Mouse (Mus musculus): ENCODE results near the gene Rnf225. TPM values are rescaled to one million over a fixed set of nuclear protein-coding genes. Genes with fewer than 3 reads are reported as not detected.
"Not testable (repeated sequence)": the region's sequence is repeated elsewhere in the genome, so short reads cannot be mapped to it uniquely, and the experiment has no call there.

The Rnf225 gene
- total RNA-seq, 4 experiments from 2014 or later = 0.77 to 1.4 (median 0.92) TPM

DNA sequence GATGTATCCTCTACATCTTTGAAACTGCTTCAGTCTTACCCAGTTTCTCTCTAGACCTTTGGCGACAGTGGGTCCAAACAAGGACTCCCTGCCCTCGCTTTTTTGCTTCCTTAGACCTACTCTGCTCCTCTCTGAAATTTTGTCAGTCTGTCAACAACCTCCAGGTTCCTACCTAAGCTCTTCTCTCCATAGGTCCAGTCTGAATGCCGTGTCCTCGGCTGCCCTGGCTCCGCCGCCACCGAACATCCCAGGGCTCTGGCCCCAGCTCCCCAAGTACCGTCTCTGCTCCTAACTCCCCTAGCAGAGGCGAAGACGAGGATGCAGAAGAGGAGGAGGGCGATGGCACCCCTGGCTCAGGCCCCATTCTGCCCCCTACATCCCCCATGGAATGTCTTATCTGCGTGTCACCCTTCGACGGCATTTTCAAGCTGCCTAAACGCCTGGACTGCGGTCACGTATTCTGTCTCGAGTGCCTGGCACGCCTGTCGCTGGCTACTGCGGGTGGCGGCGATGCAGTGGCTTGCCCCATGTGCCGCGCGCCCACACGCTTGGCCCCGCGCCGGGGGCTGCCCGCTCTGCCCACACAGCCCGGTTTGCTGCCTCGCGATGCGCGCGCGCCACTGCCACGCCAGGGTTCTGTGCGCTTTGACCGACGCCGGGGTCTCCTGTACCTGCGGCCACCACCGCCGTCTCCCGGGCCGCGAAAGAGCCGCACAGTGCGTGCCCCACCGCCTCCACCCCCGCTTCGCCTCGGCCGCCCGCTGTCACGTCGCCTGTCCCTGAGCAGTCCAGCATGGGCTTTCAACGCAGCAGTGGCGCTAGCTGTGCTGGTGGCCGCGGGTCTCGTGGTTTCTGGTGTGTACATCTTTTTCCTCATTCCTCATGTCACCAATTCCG is 725 bp downstream of the Rnf225 start:
- DNase-seq (ENCODE audit: low spot score in 2 of 2) = no peak

DNA sequence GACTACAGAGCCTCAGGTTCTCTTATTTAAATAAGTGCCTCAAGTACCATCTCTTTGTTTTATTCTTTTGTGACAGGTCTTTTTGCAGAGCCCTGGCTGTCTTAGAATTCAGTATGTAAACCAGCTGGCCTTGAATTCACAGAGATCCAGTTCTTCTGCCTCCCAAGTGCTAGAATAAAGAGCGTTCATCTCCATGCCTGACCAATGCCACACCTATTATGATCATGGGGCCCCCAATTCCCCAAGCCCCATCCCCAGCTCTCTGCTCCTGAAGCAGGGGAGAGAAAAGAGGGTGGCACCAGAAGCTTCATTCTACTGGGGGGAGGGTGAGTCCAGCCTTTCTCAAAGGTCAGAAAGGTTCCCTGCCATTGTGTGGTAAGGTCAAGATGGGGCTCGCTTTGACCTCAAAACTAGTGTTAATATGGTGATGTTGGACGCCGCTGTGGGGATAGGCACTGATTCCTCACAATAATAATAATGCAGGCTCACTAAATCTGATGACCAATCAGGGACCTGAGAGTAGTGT is 6.5 kb downstream of the Rnf225 start:
- no peak for DNase-seq (ENCODE audit: low spot score in 2 of 2)

DNA sequence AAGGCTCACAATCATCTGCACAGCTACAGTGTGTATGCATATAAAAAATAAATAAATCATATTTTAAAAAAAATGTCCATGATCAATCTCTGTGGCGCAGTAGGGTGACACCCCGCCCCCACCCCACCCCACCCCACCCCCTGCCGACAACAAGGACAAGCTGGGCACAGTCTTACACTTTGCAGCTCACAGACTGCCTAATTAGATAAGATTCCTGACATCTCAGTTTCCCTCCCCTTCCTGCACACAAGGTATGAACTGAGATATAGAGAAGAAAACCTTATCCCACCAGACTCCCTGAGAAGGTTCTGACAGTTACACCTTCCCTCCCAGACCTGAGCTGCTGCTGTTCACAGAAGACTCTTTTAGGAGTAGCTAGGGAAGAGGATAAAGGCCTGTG is 7.6 kb downstream of the Rnf225 start:
- no peak for DNase-seq (ENCODE audit: low spot score in 2 of 2)

DNA sequence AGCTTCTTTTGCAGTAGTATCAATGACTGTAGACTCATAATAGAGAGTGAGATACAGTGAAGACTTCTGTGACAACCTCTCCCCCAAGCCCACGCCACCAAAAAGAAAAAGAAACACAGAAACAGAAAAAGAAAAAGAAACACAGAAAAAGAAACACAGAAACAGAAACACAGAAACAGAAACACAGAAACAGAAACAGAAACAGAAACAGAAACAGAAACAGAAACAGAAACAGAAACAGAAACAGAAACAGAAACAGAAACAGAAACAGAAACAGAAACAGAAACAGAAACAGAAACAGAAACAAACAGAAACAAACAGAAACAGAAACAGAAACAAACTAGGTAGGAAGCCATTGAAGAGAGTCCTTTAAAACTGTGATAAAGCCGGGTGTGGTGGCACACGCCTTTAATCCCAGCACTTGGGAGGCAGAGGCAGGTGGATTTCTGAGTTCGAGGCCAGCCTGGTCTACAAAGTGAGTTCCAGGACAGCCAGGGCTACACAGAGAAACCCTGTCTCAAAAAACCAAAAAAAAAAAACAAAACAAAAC is 10.1 kb downstream of the Rnf225 start:
- not testable (repeated sequence) for DNase-seq (ENCODE audit: low spot score in 2 of 2)

DNA sequence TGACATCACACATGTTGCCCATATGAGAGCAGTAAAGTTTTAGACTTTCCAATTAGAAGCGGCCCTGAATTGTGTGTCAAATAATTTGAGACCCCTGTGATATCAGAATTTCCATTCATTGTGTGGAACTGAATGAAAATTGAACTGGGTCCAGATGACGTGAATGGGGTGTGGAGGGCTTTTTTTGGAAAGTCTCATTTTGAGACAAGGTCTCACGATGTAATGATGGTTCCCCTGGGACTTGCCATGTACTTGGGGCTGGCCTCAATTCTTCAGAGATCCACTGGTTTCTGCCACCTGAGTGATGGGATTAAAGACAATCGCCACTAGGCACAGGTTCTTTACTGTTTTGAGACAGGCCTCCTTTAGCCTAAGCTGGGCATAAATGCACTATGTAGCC is 13.4 kb downstream of the Rnf225 start:
- no peak for DNase-seq (ENCODE audit: low spot score in 2 of 2)

DNA sequence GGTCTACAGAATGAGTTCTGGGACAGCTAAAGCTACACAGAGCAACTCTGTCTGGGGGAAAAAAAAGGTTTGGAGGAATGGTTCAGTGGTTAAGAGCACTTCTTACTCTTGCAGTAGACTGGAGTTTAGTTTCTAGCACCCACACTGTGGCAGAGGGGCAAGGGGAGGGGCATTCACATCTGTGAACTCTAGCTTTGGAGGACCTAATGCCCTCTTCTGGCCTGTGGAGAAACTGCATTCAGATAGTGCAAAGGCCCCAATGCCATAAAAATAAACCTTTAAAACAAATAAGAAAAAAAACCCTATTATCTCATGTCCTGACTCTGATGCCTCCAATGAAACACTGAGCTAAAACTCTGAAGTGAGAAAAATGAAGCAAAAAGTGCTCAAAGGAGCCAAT is 16.3 kb downstream of the Rnf225 start:
- no peak for DNase-seq (ENCODE audit: low spot score in 2 of 2)

DNA sequence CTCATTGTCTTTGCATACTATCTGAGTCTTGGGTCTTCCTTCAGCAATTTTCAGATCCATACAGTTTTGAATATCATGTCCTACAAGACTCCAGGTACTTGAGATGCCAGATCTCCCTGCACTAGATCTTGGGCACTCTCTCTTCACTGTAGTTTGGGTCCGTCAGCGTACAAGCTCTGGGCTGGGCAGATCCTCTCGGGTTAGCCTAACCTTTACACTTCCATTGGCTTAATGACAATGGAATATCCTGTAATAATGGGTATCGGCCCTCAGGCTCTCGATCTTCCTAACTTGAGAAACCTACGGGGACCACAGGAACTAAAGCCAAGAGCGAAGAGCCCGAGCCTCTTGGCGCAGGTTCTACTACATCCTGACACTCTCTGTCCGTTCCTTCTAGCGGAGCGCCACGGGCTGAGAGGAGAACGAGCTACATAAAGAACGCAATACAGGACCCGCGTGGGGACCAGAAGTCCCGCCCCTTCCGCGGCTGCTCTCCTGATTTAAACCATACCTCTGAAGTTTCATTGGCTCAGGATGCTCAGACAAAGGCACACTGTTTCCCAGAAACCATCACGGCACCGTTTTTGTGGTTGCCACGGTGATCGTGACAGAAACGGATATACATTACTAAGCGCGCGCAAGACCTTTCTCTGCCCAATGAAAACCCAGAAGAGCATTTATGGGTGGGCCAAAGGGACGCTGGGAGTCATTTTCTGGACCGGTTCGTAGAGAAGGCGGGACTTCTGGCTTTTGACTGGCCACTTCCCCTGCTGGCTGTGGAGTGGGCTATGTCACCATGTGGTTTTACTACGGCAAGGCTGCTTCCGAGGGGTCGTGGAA is 22.0 kb downstream of the Rnf225 start:
- peak; percentile 97 to 98 for DNase-seq (ENCODE audit: low spot score in 2 of 2)

DNA sequence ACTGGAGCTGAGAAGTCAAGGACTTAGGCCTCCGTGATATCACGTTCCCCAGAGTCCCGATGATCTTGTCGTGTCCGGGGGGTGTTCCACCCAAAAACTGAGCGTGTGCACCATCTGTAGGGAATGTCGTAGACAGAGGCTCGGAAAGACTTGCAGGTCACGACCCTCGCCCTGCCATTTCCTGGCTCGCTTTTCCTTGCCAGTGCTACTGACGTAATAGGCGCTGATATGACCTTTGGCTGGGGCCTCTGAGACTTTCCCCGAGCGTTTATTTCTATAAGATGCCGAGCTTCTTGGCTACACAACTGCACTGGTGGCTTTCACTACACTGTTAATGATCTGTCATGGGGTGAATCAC is 22.6 kb downstream of the Rnf225 start:
- DNase-seq (ENCODE audit: low spot score in 2 of 2) = no peak

DNA sequence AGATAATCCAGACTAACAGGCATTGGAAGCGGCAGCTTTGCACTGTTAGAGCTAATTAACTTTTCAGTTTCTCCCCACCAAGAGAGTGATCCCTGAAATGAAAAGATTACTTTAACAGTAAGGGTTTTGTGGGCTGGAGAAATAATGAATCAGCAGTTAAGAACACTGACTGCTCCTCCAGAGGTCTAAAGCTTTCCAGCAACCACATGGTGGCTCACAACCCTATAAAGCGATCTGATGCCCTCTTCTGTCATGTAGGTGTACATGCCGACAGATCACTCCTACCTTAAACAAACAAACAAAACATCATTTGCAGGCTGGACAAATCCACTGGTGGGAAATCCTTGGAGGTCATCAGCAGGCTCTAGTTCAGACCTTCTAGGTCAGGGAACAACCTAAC is 27.7 kb downstream of the Rnf225 start:
- no peak for DNase-seq (ENCODE audit: low spot score in 2 of 2)

DNA sequence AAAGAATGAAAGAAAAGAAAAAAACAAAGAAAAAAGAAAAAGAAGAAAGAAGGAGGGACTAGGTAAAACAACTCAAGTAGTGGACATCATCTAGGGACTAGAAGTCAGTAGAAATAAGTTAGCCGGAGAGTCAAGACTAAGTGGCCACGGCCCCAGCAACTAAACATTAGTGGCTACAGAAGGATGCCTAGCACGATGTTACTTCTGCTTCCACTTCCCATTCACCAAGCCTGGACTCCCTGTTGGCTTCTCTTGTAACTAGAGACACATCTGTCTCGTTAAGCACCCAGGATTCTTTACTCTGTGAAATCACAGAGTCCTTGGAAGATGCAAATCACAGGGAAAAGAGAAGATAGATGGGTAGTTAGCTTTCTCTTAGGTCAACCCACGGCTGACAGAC is 30.3 kb downstream of the Rnf225 start:
- DNase-seq (ENCODE audit: low spot score in 2 of 2) = no peak

DNA sequence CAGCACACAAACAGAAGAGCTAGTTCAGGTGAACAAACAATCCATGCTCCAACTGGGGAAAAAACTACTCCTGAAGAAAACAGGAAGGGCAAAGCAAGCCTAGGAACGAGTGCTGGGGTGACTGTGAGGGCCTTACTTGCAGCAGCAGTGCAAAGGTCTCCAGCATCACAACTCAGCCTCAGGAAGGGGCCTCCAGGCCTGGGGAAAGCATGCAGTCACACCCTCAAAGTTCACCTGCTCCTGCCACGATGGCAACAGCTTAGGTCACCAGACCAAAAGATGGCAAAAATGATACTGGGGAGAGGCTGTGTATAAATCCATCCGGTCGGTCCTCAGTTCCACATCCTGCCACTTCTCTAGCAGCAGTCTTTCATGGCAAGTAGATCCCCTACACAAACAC is 31.7 kb downstream of the Rnf225 start:
- no peak for DNase-seq (ENCODE audit: low spot score in 2 of 2)

DNA sequence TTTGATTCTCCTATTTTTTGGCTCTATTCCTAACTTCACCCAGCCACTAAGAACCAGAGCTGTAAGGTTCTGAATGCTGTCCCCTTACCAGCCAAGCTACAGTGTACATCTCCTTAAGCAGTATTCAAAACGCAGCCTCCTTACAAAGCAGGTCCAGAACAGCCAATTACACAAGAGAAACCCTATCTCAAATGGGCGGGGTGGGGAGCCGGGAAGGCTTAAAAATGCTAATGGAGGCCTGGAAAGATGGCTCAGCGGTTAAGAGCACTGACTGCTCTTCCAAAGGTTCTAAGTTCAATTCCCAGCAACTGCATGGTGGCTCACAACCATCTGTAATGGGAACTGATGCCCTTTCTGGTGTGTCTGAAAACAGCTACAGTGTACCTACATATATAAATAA is 32.5 kb downstream of the Rnf225 start:
- DNase-seq (ENCODE audit: low spot score in 2 of 2) = no peak

DNA sequence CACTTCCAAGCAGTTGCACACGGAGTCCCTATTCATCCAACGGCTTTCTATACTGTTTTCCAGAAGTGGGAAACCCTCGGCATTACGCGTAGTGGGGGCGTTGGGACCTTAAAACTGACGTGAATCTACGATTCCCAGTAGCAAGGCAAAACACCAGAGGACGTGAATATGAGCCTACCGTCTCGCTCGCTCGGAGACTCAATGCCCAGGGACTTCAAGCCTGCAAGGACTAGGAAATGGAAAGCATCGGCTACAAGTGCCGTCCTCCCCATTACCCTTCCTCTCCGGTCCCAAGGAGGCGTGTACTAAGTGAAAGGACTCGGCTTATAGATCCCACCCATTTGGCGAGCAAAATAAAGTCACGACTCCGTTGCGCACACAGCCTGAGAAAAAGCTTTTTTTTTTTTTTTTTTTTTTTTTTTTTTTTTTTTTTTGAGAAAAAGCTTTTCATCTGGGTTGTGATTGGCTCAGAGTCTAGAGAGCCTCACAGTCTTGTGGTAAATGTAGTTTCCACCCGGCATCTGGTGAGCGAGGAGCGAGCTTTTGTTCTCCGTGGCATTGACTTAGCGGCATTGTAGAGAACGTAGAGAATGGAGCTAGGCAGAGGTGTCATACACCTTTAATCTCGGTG is 34.4 kb downstream of the Rnf225 start:
- peak; percentile 39 to 49 for DNase-seq (ENCODE audit: low spot score in 2 of 2)

DNA sequence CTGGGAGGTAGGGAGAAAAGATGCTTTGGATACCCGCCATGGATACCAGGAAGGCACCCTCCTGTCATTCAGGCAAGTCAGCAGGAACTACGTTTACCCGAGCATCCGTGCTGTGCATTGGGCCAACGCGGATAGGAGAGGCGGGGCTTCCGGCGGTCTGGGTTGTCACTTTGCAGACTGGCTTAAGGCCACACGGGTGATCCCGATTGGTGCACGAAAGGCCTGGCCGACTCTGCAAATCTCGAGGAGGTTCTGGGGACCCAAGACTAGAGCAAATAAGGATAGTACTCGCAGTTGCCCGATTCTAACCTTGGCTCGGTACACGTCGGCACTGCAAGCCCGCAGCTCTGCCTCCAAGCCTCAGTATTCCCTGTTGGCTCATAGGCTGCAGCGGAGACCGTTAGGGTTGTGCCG is 38.5 kb downstream of the Rnf225 start, which contains the start of gene Zfp324:
TSS of gene Zfp324 (plus strand) at position 161 of the 414 bp plus-strand sequence.
- DNase-seq (ENCODE audit: low spot score in 2 of 2) = peak; percentile 91

DNA sequence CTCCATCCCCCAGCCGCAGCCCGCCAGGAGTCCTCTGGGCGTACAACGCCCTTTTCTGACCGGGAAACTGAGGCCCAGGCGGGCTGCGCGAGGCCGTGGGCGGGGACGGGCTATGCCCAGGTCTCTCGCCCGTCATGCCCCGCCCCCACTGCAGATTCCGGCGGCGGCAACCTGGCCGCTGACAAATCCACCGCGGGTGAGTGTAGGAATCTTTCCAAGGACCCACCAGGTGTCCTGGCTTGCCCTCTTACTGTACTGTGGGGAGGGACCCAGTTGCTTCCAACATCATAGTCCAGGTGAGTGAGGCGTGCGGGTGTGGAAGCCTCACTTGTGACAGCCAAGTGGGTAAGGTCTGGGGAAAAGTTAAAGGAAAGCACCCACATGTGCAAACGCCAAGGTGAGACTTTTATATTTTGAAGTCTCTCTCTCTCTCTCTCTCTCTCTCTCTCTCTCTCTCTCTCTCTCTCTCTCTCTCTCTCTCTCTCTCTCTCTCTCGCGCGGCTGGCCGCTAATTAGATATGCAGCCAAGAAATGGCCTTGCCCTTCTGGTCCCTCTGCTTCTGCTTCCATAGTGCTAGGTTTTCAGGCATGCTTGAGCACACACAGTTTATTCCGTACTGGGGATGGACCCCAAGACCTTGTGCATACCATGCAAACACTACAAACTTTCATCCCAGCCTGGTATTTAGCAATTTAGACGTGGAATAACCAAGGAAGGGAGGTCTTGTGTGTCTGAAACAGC is 39.1 kb downstream of the Rnf225 start:
- peak in 1 of 2 experiments; percentile 27 for DNase-seq (ENCODE audit: low spot score in 2 of 2)

DNA sequence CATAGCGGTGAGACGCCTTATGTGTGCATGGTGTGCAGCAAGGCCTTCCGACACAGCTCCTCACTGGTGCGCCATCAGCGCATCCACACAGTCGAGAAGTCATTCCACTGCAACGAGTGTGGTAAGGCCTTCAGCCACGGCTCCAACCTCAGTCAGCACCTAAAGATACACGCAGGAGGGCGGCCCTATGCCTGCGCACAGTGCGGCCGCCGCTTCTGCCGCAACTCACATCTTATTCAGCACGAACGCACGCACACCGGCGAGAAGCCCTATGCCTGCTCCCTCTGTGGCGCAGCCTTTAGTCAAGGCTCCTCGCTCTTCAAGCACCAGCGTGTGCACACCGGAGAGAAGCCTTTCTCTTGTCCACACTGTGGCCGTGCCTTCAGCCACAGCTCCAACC is 43.7 kb downstream of the Rnf225 start:
- no peak for DNase-seq (ENCODE audit: low spot score in 2 of 2)

DNA sequence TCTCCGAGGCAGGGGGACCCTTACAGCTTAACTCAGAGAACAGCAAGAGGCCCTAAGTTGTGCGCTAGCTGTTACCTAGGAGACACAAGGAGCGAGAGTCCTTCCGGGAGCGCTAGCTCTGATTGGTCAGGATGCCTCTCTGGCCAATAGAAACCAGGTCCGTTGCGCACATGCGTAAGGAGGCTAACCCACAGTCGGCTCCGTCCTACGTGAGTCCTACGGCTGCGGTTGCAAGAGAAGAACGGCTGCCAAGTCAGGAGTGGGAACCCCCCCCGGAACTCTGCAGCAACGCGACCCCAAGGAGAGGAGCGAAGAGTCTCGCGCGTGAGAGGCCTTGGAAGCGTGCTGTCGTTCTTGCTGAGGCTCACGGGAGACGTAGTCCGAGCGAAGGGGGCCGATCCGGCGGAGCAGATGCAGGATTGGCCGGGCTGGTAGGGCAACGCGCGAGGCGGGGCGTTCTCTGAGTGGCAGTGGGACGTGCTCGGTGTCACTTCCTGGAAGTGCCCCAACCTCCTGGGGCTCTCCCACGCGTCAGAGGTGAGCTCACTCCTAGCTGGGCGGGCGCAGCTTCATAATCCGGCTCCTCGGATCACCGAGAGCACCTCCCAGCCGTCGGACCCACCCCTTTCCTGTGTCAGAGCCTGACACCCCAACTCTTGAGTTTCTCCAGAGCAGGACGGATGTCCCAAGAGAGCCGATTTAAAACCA is 50.6 kb downstream of the Rnf225 start, which contains the start of gene Zfp446:
TSS of gene Zfp446 (plus strand) at position 167 of the 708 bp plus-strand sequence.
- DNase-seq (ENCODE audit: low spot score in 2 of 2) = peak; percentile 99

DNA sequence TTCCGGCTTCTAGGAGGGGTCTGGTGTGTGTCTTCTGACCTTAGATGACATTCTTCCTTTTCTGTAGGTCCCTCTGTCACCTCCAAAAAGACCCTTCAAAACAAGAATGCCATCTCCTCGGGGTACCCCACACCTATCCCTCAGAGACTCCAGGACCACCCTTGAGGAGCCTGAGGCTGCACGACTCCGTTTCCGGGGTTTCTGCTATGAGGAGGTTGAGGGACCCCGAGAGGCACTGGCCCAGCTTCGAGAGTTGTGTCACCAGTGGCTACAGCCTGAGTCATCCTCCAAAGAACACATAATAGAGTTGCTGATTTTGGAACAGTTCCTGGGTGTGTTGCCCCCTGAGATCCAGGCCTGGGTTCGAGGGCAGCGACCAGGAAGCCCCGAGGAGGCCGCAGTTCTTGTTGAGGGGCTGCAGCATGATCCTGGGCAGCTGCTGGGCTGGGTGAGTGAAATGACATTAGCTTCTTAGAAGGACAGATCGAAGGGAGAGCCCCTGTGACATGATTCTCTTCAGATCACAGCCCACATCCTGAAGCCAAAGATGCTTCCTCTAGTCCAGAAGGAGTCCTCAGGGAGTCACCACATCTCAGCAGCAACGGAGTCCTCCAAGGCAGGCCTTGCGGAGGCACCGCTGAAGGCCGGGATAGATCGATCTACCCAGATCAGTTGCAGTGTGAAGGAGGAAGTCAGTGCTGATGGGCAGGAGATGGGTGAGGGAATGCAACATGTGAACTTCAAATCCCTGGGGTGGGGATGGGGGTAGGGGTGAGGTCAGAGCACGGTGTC is 51.9 kb downstream of the Rnf225 start:
- DNase-seq (ENCODE audit: low spot score in 2 of 2) = no peak

DNA sequence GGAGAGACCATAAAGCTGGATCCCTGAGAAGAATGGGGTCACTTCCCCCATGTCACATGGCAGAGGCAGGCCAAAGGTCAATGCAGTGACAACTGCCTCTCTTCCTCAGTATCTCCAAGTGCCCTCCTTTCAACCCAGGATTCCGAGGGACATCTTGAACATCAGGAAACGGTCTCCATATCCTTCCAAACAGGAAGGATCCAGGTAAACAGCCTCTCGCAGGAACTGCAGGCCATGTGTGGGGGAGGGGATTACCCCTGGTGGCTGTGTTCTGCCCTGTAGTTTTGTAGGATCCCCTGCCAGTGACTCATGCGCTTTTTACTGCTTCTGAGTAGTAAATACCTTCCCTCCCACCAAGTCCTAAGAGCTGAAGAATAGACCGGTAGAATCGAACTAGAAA is 52.6 kb downstream of the Rnf225 start:
- DNase-seq (ENCODE audit: low spot score in 2 of 2) = no peak
